Mouse (Mus musculus) small intestine, adult 2 months (tissue): ENCODE results near the gene Entpd1. TPM values are rescaled to one million over a fixed set of nuclear protein-coding genes. Genes with fewer than 3 reads are reported as not detected.

Experiments used
- H3K27ac ChIP-seq: fragments of 200-500 bp; 2 replicates; pipeline ENCODE4 v1.5.1; 2012; ENCODE audit warnings: low read depth, low read length, control low read depth, inconsistent platforms; ENCODE audit not compliant: insufficient read depth
- H3K27me3 ChIP-seq: fragments of 200-500 bp; 2 replicates; pipeline ENCODE4 v1.6.1; 2012; ENCODE audit warnings: mild to moderate bottlenecking, moderate library complexity, low read length, inconsistent platforms; ENCODE audit not compliant: control insufficient read depth, insufficient read depth
- H3K36me3 ChIP-seq: fragments of 200-500 bp; 2 replicates; pipeline ENCODE4 v1.6.1; 2012; ENCODE audit warnings: mild to moderate bottlenecking, low read length, control low read depth, inconsistent platforms; ENCODE audit not compliant: control insufficient read depth, insufficient read depth
- H3K4me1 ChIP-seq: fragments of 200-500 bp; 2 replicates; pipeline ENCODE4 v1.6.1; 2012; ENCODE audit warnings: low read length, inconsistent platforms, mixed read lengths; ENCODE audit not compliant: control insufficient read depth, insufficient read depth, insufficient read length
- H3K4me3 ChIP-seq: fragments of 200-500 bp; 2 replicates; pipeline ENCODE4 v1.5.1; 2012; ENCODE audit warnings: low read depth, mild to moderate bottlenecking, control low read depth, inconsistent platforms, low read length, moderate library complexity
- CTCF ChIP-seq: fragments of 200-500 bp; IDR thresholded peaks from 2 replicates; pipeline ENCODE4 v1.5.1; 2012; ENCODE audit warnings: low read depth, mild to moderate bottlenecking, control low read depth, inconsistent platforms, low read length, moderate library complexity, mixed read lengths; ENCODE audit not compliant: insufficient replicate concordance, insufficient read length; ENCODE audit errors: extremely low read depth
- POLR2A ChIP-seq: fragments of 200-500 bp; IDR thresholded peaks from 2 replicates; pipeline ENCODE4 v1.6.1; 2012; ENCODE audit warnings: low read depth, mild to moderate bottlenecking, control low read depth, inconsistent platforms, low read length, moderate library complexity
- WGBS: fragments of 180-500 bp; shearing (Covaris S2); methylation state at CpG from one replicate; pipeline ENCODE4 v1.1.7; 2018; 5-methylcytosine and 5-hydroxymethylcytosine counted together
- polyA plus RNA-seq: library from polyadenylated mRNA; depleted of rRNA; stranded (reverse); fragments of >200 nt; gene quantifications from 2 replicates; pipeline ENCODE4 v1.2.3, GENCODE M21; 2012

Gene Entpd1
- polyA plus RNA-seq, 1 experiment = 4.6 TPM

GRCm38 (mm10) chr19:40723516-40723915 lies 111.3 kb downstream of the Entpd1 start:
- Histone ChIP-seq H3K27ac (no peak overlapping the region), H3K27me3 (no peaks in the 10 kb centered on the region), H3K4me3 (no peak overlapping the region), H3K4me1 (no peaks in the 10 kb centered on the region), H3K36me3 (no peaks in the 10 kb centered on the region)
- WGBS = 45% methylated on average over 10 of the region's 10 CpGs
- no peak for TF ChIP-seq CTCF
- no peak for TF ChIP-seq POLR2A

GRCm38 (mm10) chr19:40726148-40726547 lies 114.0 kb downstream of the Entpd1 start:
- 60% methylated on average over 4 of the region's 4 CpGs for WGBS
- no peak overlapping the region for H3K4me3 ChIP-seq
- H3K27me3 ChIP-seq = no peaks in the 10 kb centered on the region
- H3K36me3 ChIP-seq = no peaks in the 10 kb centered on the region
- no peaks in the 10 kb centered on the region for H3K4me1 ChIP-seq
- TF ChIP-seq CTCF = no peak
- H3K27ac ChIP-seq = 0 out of 2 replicates have a peak overlapping the region, but pooled peaks have one; percentile 12

GRCm38 (mm10) chr19:40726614-40727013 lies 114.4 kb downstream of the Entpd1 start:
- TF ChIP-seq CTCF = no peak
- TF ChIP-seq POLR2A = no peak
- 17% methylated on average over 2 of the region's 2 CpGs for WGBS
- Histone ChIP-seq H3K4me1 (no peaks in the 10 kb centered on the region), H3K27me3 (no peaks in the 10 kb centered on the region), H3K36me3 (no peaks in the 10 kb centered on the region), H3K27ac (no peak overlapping the region), H3K4me3 (no peak overlapping the region)

- no peaks in the 10 kb centered on the region for H3K36me3 ChIP-seq
- no peaks in the 10 kb centered on the region for H3K27me3 ChIP-seq
- no peak overlapping the region for H3K4me3 ChIP-seq
- TF ChIP-seq POLR2A (no peak), CTCF (no peak)
- H3K27ac ChIP-seq = no peak overlapping the region
- no peaks in the 10 kb centered on the region for H3K4me1 ChIP-seq
- 66% methylated on average over 4 of the region's 4 CpGs for WGBS
Measured at GRCm38 (mm10) chr19:40728213-40728612, 116.0 kb downstream of the Entpd1 start.

- 56% methylated on average over 12 of the region's 12 CpGs for WGBS
- H3K27ac ChIP-seq = no peak overlapping the region
Measured at GRCm38 (mm10) chr19:40728732-40729420, 116.7 kb downstream of the Entpd1 start.

GRCm38 (mm10) chr19:40733409-40733808 lies 121.2 kb downstream of the Entpd1 start:
- TF ChIP-seq POLR2A (no peak), CTCF (no peak)
- Histone ChIP-seq H3K4me1 (0 out of 2 replicates have a peak, but pooled peaks cover 2% of the 10 kb centered on the region), H3K27ac (no peak overlapping the region), H3K27me3 (no peaks in the 10 kb centered on the region), H3K36me3 (no peaks in the 10 kb centered on the region), H3K4me3 (no peak overlapping the region)
- 81% methylated on average over 10 of the region's 10 CpGs for WGBS

More at GRCm38 (mm10) chr19:40728732-40729420, 116.7 kb downstream of the Entpd1 start:
- H3K4me1 ChIP-seq = no peaks in the 10 kb centered on the region
- no peaks in the 10 kb centered on the region for H3K36me3 ChIP-seq
- no peaks in the 10 kb centered on the region for H3K27me3 ChIP-seq
- no peak overlapping the region for H3K4me3 ChIP-seq
- TF ChIP-seq POLR2A = no peak
- TF ChIP-seq CTCF = no peak

GRCm38 (mm10) chr19:40733849-40734248 lies 121.7 kb downstream of the Entpd1 start:
- H3K4me3 ChIP-seq = no peak overlapping the region
- H3K27ac ChIP-seq = no peak overlapping the region
- 73% methylated on average over 4 of the region's 4 CpGs for WGBS
- TF ChIP-seq POLR2A (no peak), CTCF (no peak)
- peaks cover 3% of the 10 kb centered on the region for H3K4me1 ChIP-seq
- H3K27me3 ChIP-seq = no peaks in the 10 kb centered on the region
- H3K36me3 ChIP-seq = no peaks in the 10 kb centered on the region
